Comparison of ENCODE assay signal across 9 mouse cellular contexts in the genomic region with DNA sequence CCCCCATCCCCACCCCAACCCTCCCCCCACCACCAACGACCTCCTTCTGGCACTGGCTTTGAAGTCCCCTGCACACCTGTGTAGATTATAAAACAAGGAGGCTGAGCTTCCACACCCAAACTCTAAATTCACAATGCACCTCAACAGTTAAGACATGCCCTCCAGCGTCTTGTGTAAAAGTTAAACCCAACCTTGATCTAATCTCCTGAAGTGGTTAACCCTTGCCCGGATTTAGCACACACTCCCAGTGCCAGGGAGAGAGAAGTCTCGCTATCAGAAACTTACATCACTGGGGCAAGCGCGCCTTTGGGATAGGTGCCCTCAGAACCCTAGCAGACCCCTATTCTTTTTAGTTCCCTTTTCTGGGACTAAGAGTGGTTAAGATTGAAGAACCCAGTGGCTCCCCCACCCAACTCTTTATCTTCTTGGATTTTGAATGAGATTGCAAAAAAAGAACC.
DNase-seq lines count a peak whose midpoint lies in the region; ATAC-seq and TF ChIP-seq lines count a peak whose summit lies in the region.
"Had no signal": no experiment of that assay in that cellular context is flagged by ENCODE, and none has a peak within 500 bp of the region (broad histone marks: within the 10 kb centered on the region; RNA-seq: fewer than 3 reads in every experiment).

No protein-coding gene starts in this region.

- no peak for DNase-seq in heart, postnatal 0 days (ENCODE audit: low spot score)
- no peak for DNase-seq in heart, postnatal 14 days
- DNase-seq in right cerebral cortex, postnatal 14 days, result no peak
- DNase-seq in adrenal gland, postnatal 25 days, result no peak
- no peak for DNase-seq in midbrain, embryonic 14.5 days
- DNase-seq: cerebellum, adult 8-10 months had no signal

- H3K27me3 ChIP-seq in heart, postnatal 0 days (ENCODE audit: control insufficient read depth, insufficient read depth, low read length), result no peaks in the 10 kb centered on the region
- H3K27me3 ChIP-seq in intestine, embryonic 15.5 days (replicated peaks), result no peaks in the 10 kb centered on the region
- no peaks in the 10 kb centered on the region for H3K27me3 ChIP-seq in midbrain, embryonic 14.5 days (ENCODE audit: control insufficient read depth, insufficient read depth, low read length)

- H3K36me3 ChIP-seq in heart, postnatal 0 days (replicated peaks; ENCODE audit: control insufficient read depth, insufficient read depth, low read length), result no peaks in the 10 kb centered on the region
- H3K36me3 ChIP-seq in intestine, embryonic 15.5 days, result no peaks in the 10 kb centered on the region
- no peaks in the 10 kb centered on the region for H3K36me3 ChIP-seq in midbrain, embryonic 14.5 days (ENCODE audit: control insufficient read depth, insufficient read depth, low read length)

- ATAC-seq in heart, postnatal 0 days (ENCODE audit: insufficient read depth, low read depth), result no peak
- peak; percentile 30 for ATAC-seq in CD4-positive, CD25-positive, alpha-beta regulatory T cell, adult 4 months
- peak; percentile 35 for ATAC-seq in intestine, embryonic 15.5 days
- ATAC-seq in megakaryocyte-erythroid progenitor cell, adult 5-6 weeks (replicated peaks; ENCODE audit: low FRiP score, low TSS enrichment, poor library complexity, severe bottlenecking), result peak; percentile 36
- ATAC-seq in midbrain, embryonic 14.5 days (ENCODE audit: low FRiP score, low TSS enrichment), result no peak

- H3K4me2 ChIP-seq in heart, postnatal 0 days (ENCODE audit: low read depth, low read length), result peak overlapping the region; percentile 20; the same call in 1 of the 2 replicates
- H3K4me2 ChIP-seq in intestine, embryonic 15.5 days (replicated peaks), result peak overlapping the region; percentile 38
- H3K4me2 ChIP-seq in midbrain, embryonic 14.5 days (ENCODE audit: low read length), result no peak overlapping the region

- intact Hi-C loops in heart, postnatal 14 days (cut with DNase I), result no loop called here

- no peaks in the 10 kb centered on the region for H3K9me3 ChIP-seq in heart, postnatal 0 days (replicated peaks; ENCODE audit: control insufficient read depth, low read length)
- H3K9me3 ChIP-seq in intestine, embryonic 15.5 days, result no peaks in the 10 kb centered on the region
- no peaks in the 10 kb centered on the region for H3K9me3 ChIP-seq in midbrain, embryonic 14.5 days (ENCODE audit: control insufficient read depth, low read length)

- 50% methylated on average over 6 of the region's 6 CpGs for WGBS in heart, postnatal 0 days
- 39% methylated on average over 6 of the region's 6 CpGs for WGBS in intestine, embryonic 15.5 days
- 62% methylated on average over 6 of the region's 6 CpGs for WGBS in midbrain, embryonic 14.5 days

- no peak for TF ChIP-seq CTCF in heart, postnatal 0 days (IDR thresholded peaks at IDR 0.05; ENCODE audit: low read depth)

- H3K9ac ChIP-seq in heart, postnatal 0 days (replicated peaks; ENCODE audit: low read depth, low read length), result no peak overlapping the region
- H3K9ac ChIP-seq in intestine, embryonic 15.5 days, result no peak overlapping the region
- H3K9ac ChIP-seq in midbrain, embryonic 14.5 days (replicated peaks; ENCODE audit: low read length), result no peak overlapping the region

- no peak for TF ChIP-seq EP300 in heart, postnatal 0 days (IDR thresholded peaks at IDR 0.05; ENCODE audit: low read depth)

- H3K4me1 ChIP-seq in heart, postnatal 0 days (ENCODE audit: control insufficient read depth, insufficient read depth), result no peaks in the 10 kb centered on the region
- H3K4me1 ChIP-seq in intestine, embryonic 15.5 days (replicated peaks), result peaks cover 4% of the 10 kb centered on the region; the same call in 1 of the 2 replicates
- no peaks in the 10 kb centered on the region for H3K4me1 ChIP-seq in midbrain, embryonic 14.5 days (ENCODE audit: control insufficient read depth, insufficient read depth, low read length)

- H3K4me3 ChIP-seq in heart, postnatal 0 days (ENCODE audit: low read depth, low read length), result no peak overlapping the region
- H3K4me3 ChIP-seq in intestine, embryonic 15.5 days (replicated peaks), result no peak overlapping the region
- H3K4me3 ChIP-seq in midbrain, embryonic 14.5 days (replicated peaks; ENCODE audit: low read depth, low read length), result no peak overlapping the region

- no peak overlapping the region; the same call in 1 of the 2 replicates for H3K27ac ChIP-seq in heart, postnatal 0 days (ENCODE audit: low read depth)
- H3K27ac ChIP-seq in intestine, embryonic 15.5 days, result peak overlapping the region; percentile 82
- no peak overlapping the region for H3K27ac ChIP-seq in midbrain, embryonic 14.5 days (replicated peaks; ENCODE audit: low read depth, low read length)

Comparison
In these comparisons a context has a peak if more than half of its experiments do, and no peak if none do; other contexts are left out.
1. ATAC-seq: peak in CD4-positive, CD25-positive, alpha-beta regulatory T cell, adult 4 months (single experiment), intestine, embryonic 15.5 days (single experiment) and megakaryocyte-erythroid progenitor cell, adult 5-6 weeks (single experiment); none in heart, postnatal 0 days (single experiment) and midbrain, embryonic 14.5 days (single experiment).